Mouse (Mus musculus): ENCODE measurements around the gene Usp18. TPM values are rescaled to one million over a fixed set of nuclear protein-coding genes. Genes with fewer than 3 reads are reported as not detected.
A peak's percentile ranks its signal among the peaks of the same experiment; 100 is the strongest.

The Usp18 gene
- polyA plus RNA-seq, 1 experiment from 2014 or later = 2.8 TPM

- Histone ChIP-seq H3K27me3 (ENCODE audit: insufficient read depth, low read length) (no peaks in the 10 kb centered on the region), H3K36me3 (ENCODE audit: insufficient read depth, low read length) (no peaks in the 10 kb centered on the region)
- 6% methylated on average over 17 of the region's 17 CpGs for WGBS
Measured at GRCm38 (mm10) chr6:121272075-121272800, 26.5 kb downstream of the Usp18 start.

GRCm38 (mm10) chr6:121274356-121274755 is 28.6 kb downstream of the Usp18 start:
- ATAC-seq (ENCODE audit: low FRiP score, low TSS enrichment) = no peak
- no peaks in the 10 kb centered on the region for H3K36me3 ChIP-seq (ENCODE audit: insufficient read depth, low read length)
- H3K27me3 ChIP-seq (ENCODE audit: insufficient read depth, low read length) = 0 out of 2 replicates have a peak, but pooled peaks cover 2% of the 10 kb centered on the region
- H3K4me1 ChIP-seq (ENCODE audit: insufficient read depth, low read length) = no peaks in the 10 kb centered on the region
- WGBS = 83% methylated on average over 3 of the region's 3 CpGs
- H3K9ac ChIP-seq (replicated peaks; ENCODE audit: low read length) = no peak overlapping the region
- H3K4me2 ChIP-seq (replicated peaks; ENCODE audit: low read depth, low read length) = no peak overlapping the region
- no peak overlapping the region for H3K27ac ChIP-seq (ENCODE audit: low read length)
- H3K9me3 ChIP-seq (ENCODE audit: low read length) = no peaks in the 10 kb centered on the region
- H3K4me3 ChIP-seq (ENCODE audit: low read length) = no peak overlapping the region

More at GRCm38 (mm10) chr6:121272075-121272800, 26.5 kb downstream of the Usp18 start:
- ATAC-seq (ENCODE audit: low FRiP score, low TSS enrichment) = peak; percentile 94
- Histone ChIP-seq H3K4me1 (ENCODE audit: insufficient read depth, low read length) (no peaks in the 10 kb centered on the region), H3K4me2 (replicated peaks; ENCODE audit: low read depth, low read length) (peak overlapping the region; percentile 75), H3K9me3 (ENCODE audit: low read length) (no peaks in the 10 kb centered on the region; the same call in 1 of the 2 replicates), H3K4me3 (ENCODE audit: low read length) (peak overlapping the region; percentile 57), H3K27ac (ENCODE audit: low read length) (peak overlapping the region; percentile 82), H3K9ac (replicated peaks; ENCODE audit: low read length) (peak overlapping the region; percentile 56)

GRCm38 (mm10) chr6:121284132-121284531 is 38.4 kb downstream of the Usp18 start:
- Histone ChIP-seq H3K27ac (ENCODE audit: low read length) (no peak overlapping the region), H3K27me3 (ENCODE audit: insufficient read depth, low read length) (no peaks in the 10 kb centered on the region), H3K9ac (replicated peaks; ENCODE audit: low read length) (no peak overlapping the region), H3K9me3 (ENCODE audit: low read length) (no peaks in the 10 kb centered on the region), H3K36me3 (ENCODE audit: insufficient read depth, low read length) (no peaks in the 10 kb centered on the region), H3K4me1 (ENCODE audit: insufficient read depth, low read length) (no peaks in the 10 kb centered on the region), H3K4me3 (ENCODE audit: low read length) (no peak overlapping the region), H3K4me2 (replicated peaks; ENCODE audit: low read depth, low read length) (no peak overlapping the region)
- no peak for ATAC-seq (ENCODE audit: low FRiP score, low TSS enrichment)
- WGBS = 91% methylated on average over 5 of the region's 5 CpGs

- no peak for ATAC-seq (ENCODE audit: low FRiP score, low TSS enrichment)
- no peak overlapping the region for H3K27ac ChIP-seq (ENCODE audit: low read length)
- H3K36me3 ChIP-seq (ENCODE audit: insufficient read depth, low read length) = no peaks in the 10 kb centered on the region
- H3K27me3 ChIP-seq (ENCODE audit: insufficient read depth, low read length) = no peaks in the 10 kb centered on the region
- 0 out of 2 replicates have a peak overlapping the region, but pooled peaks have one; percentile 52 for H3K4me2 ChIP-seq (replicated peaks; ENCODE audit: low read depth, low read length)
- no peak overlapping the region for H3K9ac ChIP-seq (replicated peaks; ENCODE audit: low read length)
- H3K4me3 ChIP-seq (ENCODE audit: low read length) = no peak overlapping the region
- 49% methylated on average over 7 of the region's 7 CpGs for WGBS
- H3K4me1 ChIP-seq (ENCODE audit: insufficient read depth, low read length) = peaks cover 24% of the 10 kb centered on the region
- no peaks in the 10 kb centered on the region for H3K9me3 ChIP-seq (ENCODE audit: low read length)
Measured at GRCm38 (mm10) chr6:121299317-121299716, 53.6 kb downstream of the Usp18 start.

GRCm38 (mm10) chr6:121299954-121300353 is 54.2 kb downstream of the Usp18 start, which contains the start of gene Slc6a13:
TSS of gene Slc6a13 (plus strand) at chr6:121300227.
- peak within 1 kb of the TSS; percentile 20 for H3K9ac ChIP-seq (replicated peaks; ENCODE audit: low read length)

GRCm38 (mm10) chr6:121300504-121300903 is 54.8 kb downstream of the Usp18 start:
- peak; percentile 74 for ATAC-seq (ENCODE audit: low FRiP score, low TSS enrichment)
- H3K4me1 ChIP-seq (ENCODE audit: insufficient read depth, low read length) = peaks cover 26% of the 10 kb centered on the region
- no peaks in the 10 kb centered on the region for H3K9me3 ChIP-seq (ENCODE audit: low read length)
- peak overlapping the region; percentile 37 for H3K4me3 ChIP-seq (ENCODE audit: low read length)
- H3K9ac ChIP-seq (replicated peaks; ENCODE audit: low read length) = peak overlapping the region; percentile 20
- peak overlapping the region; percentile 83 for H3K27ac ChIP-seq (ENCODE audit: low read length)
- H3K27me3 ChIP-seq (ENCODE audit: insufficient read depth, low read length) = no peaks in the 10 kb centered on the region
- 25% methylated on average over 9 of the region's 9 CpGs for WGBS
- H3K36me3 ChIP-seq (ENCODE audit: insufficient read depth, low read length) = no peaks in the 10 kb centered on the region
- peak overlapping the region; percentile 52 for H3K4me2 ChIP-seq (replicated peaks; ENCODE audit: low read depth, low read length)

More at GRCm38 (mm10) chr6:121299954-121300353, 54.2 kb downstream of the Usp18 start, which contains the start of gene Slc6a13:
- Histone ChIP-seq H3K36me3 (ENCODE audit: insufficient read depth, low read length) (no peaks in the 10 kb centered on the region), H3K9me3 (ENCODE audit: low read length) (no peaks in the 10 kb centered on the region), H3K27ac (ENCODE audit: low read length) (peak within 1 kb of the TSS; percentile 83), H3K4me3 (ENCODE audit: low read length) (peak within 1 kb of the TSS; percentile 37), H3K4me1 (ENCODE audit: insufficient read depth, low read length) (peaks cover 25% of the 10 kb centered on the region), H3K4me2 (replicated peaks; ENCODE audit: low read depth, low read length) (peak within 1 kb of the TSS; percentile 52), H3K27me3 (ENCODE audit: insufficient read depth, low read length) (no peaks in the 10 kb centered on the region)
- WGBS = 1% methylated on average over 11 of the region's 11 CpGs
- peak; percentile 92 for ATAC-seq (ENCODE audit: low FRiP score, low TSS enrichment)

GRCm38 (mm10) chr6:121303466-121304220 is 57.9 kb downstream of the Usp18 start:
- Histone ChIP-seq H3K4me1 (ENCODE audit: insufficient read depth, low read length) (peaks cover 26% of the 10 kb centered on the region), H3K36me3 (ENCODE audit: insufficient read depth, low read length) (no peaks in the 10 kb centered on the region), H3K27me3 (ENCODE audit: insufficient read depth, low read length) (no peaks in the 10 kb centered on the region), H3K4me3 (ENCODE audit: low read length) (no peak overlapping the region), H3K27ac (ENCODE audit: low read length) (peak overlapping the region; percentile 84), H3K9ac (replicated peaks; ENCODE audit: low read length) (no peak overlapping the region), H3K4me2 (replicated peaks; ENCODE audit: low read depth, low read length) (no peak overlapping the region), H3K9me3 (ENCODE audit: low read length) (no peaks in the 10 kb centered on the region)
- WGBS = 61% methylated on average over 10 of the region's 10 CpGs
- no peak for ATAC-seq (ENCODE audit: low FRiP score, low TSS enrichment)

GRCm38 (mm10) chr6:121304630-121305029 is 58.9 kb downstream of the Usp18 start:
- H3K9me3 ChIP-seq (ENCODE audit: low read length) = no peaks in the 10 kb centered on the region
- H3K4me2 ChIP-seq (replicated peaks; ENCODE audit: low read depth, low read length) = no peak overlapping the region
- no peaks in the 10 kb centered on the region for H3K27me3 ChIP-seq (ENCODE audit: insufficient read depth, low read length)
- peak overlapping the region; percentile 84 for H3K27ac ChIP-seq (ENCODE audit: low read length)
- 80% methylated on average over 9 of the region's 9 CpGs for WGBS
- H3K36me3 ChIP-seq (ENCODE audit: insufficient read depth, low read length) = no peaks in the 10 kb centered on the region
- H3K4me1 ChIP-seq (ENCODE audit: insufficient read depth, low read length) = peaks cover 21% of the 10 kb centered on the region
- ATAC-seq (ENCODE audit: low FRiP score, low TSS enrichment) = peak; percentile 50; the same call in 1 of the 2 replicates
- no peak overlapping the region for H3K9ac ChIP-seq (replicated peaks; ENCODE audit: low read length)
- H3K4me3 ChIP-seq (ENCODE audit: low read length) = no peak overlapping the region

- H3K9me3 ChIP-seq (ENCODE audit: low read length) = no peaks in the 10 kb centered on the region
- H3K9ac ChIP-seq (replicated peaks; ENCODE audit: low read length) = no peak overlapping the region
- WGBS = 85% methylated on average over 3 of the region's 3 CpGs
- no peak for ATAC-seq (ENCODE audit: low FRiP score, low TSS enrichment)
- H3K4me3 ChIP-seq (ENCODE audit: low read length) = no peak overlapping the region
- no peaks in the 10 kb centered on the region for H3K27me3 ChIP-seq (ENCODE audit: insufficient read depth, low read length)
- no peak overlapping the region for H3K4me2 ChIP-seq (replicated peaks; ENCODE audit: low read depth, low read length)
- H3K4me1 ChIP-seq (ENCODE audit: insufficient read depth, low read length) = peaks cover 13% of the 10 kb centered on the region
- H3K36me3 ChIP-seq (ENCODE audit: insufficient read depth, low read length) = no peaks in the 10 kb centered on the region
- no peak overlapping the region for H3K27ac ChIP-seq (ENCODE audit: low read length)
Measured at GRCm38 (mm10) chr6:121305571-121305970, 59.9 kb downstream of the Usp18 start.
